Mouse (Mus musculus): ENCODE data around the gene Pld3. TPM values are rescaled to one million over a fixed set of nuclear protein-coding genes. Genes with fewer than 3 reads are reported as not detected.

The Pld3 gene
- total RNA-seq, 1 experiment: 77.9 TPM

GRCm38 (mm10) chr7:27544675-27545370, 8.2 kb downstream of the Pld3 start:
- in situ Hi-C loops (cut with MboI; ENCODE audit: low sequenced_read_pairs in 2 of 2, unreplicated experiment in 2 of 2): no loop called here
- Histone ChIP-seq H3K4me3 (ENCODE audit: insufficient read depth in 1 of 2, low read depth in 1 of 2, low read length in 2 of 2, poor library complexity in 1 of 2, severe bottlenecking in 1 of 2) (no peak overlapping the region), H3K36me3 (ENCODE audit: control insufficient read depth, insufficient read depth, low read length, poor library complexity, severe bottlenecking) (peaks cover 17% of the 10 kb centered on the region; the same call in 1 of the 2 replicates), H3K4me1 (ENCODE audit: control insufficient read depth in 2 of 2, insufficient read depth in 2 of 2, low read length in 2 of 2, poor library complexity in 1 of 2) (peaks cover 3 to 17% of the 10 kb centered on the region in 2 experiments; a peak in 3 of 4 replicates), H3K27ac (ENCODE audit: insufficient read depth, low read depth, low read length, poor library complexity, severe bottlenecking) (no peak overlapping the region), H3K9me3 (ENCODE audit: control insufficient read depth, insufficient read depth, low read depth, low read length) (no peaks in the 10 kb centered on the region), H3K9ac (ENCODE audit: insufficient read depth, low read depth, low read length, poor library complexity, severe bottlenecking) (no peak overlapping the region)
- TF ChIP-seq ZNF384 (IDR thresholded peaks at IDR 0.05; ENCODE audit: low read depth, low read length) (no peak), MAFK (IDR thresholded peaks at IDR 0.05; ENCODE audit: insufficient read depth, low read depth, low read length) (no peak), ZC3H11A (IDR thresholded peaks at IDR 0.05; ENCODE audit: borderline replicate concordance, low read depth, low read length) (no peak), CHD2 (IDR thresholded peaks at IDR 0.05; ENCODE audit: low read depth, low read length) (no peak), HCFC1 (IDR thresholded peaks at IDR 0.05; ENCODE audit: borderline replicate concordance, insufficient read depth, low read length) (no peak)
- no peak for DNase-seq (ENCODE audit: low read depth, low spot score)

- peaks cover 23% of the 10 kb centered on the region; the same call in 1 of the 2 replicates for H3K36me3 ChIP-seq (ENCODE audit: control insufficient read depth, insufficient read depth, low read length, poor library complexity, severe bottlenecking)
Observed at GRCm38 (mm10) chr7:27543851-27544250, 9.2 kb downstream of the Pld3 start.

GRCm38 (mm10) chr7:27543065-27543464, 10.0 kb downstream of the Pld3 start:
- Histone ChIP-seq H3K36me3 (ENCODE audit: control insufficient read depth, insufficient read depth, low read length, poor library complexity, severe bottlenecking) (peaks cover 23% of the 10 kb centered on the region; the same call in 1 of the 2 replicates), H3K27ac (ENCODE audit: insufficient read depth, low read depth, low read length, poor library complexity, severe bottlenecking) (no peak overlapping the region), H3K4me1 (ENCODE audit: control insufficient read depth in 2 of 2, insufficient read depth in 2 of 2, low read length in 2 of 2, poor library complexity in 1 of 2) (peaks cover 3 to 13% of the 10 kb centered on the region in 2 experiments; a peak in 3 of 4 replicates), H3K9ac (ENCODE audit: insufficient read depth, low read depth, low read length, poor library complexity, severe bottlenecking) (no peak overlapping the region), H3K9me3 (ENCODE audit: control insufficient read depth, insufficient read depth, low read depth, low read length) (no peaks in the 10 kb centered on the region), H3K4me3 (ENCODE audit: insufficient read depth in 1 of 2, low read depth in 1 of 2, low read length in 2 of 2, poor library complexity in 1 of 2, severe bottlenecking in 1 of 2) (peak overlapping the region in 1 of 2 experiments; percentile 74; a peak in 2 of 4 replicates)
- no peak for TF ChIP-seq HCFC1 (IDR thresholded peaks at IDR 0.05; ENCODE audit: borderline replicate concordance, insufficient read depth, low read length)
- no peak for TF ChIP-seq ZC3H11A (IDR thresholded peaks at IDR 0.05; ENCODE audit: borderline replicate concordance, low read depth, low read length)
- TF ChIP-seq MAFK (IDR thresholded peaks at IDR 0.05; ENCODE audit: insufficient read depth, low read depth, low read length): no peak
- no peak for TF ChIP-seq ZNF384 (IDR thresholded peaks at IDR 0.05; ENCODE audit: low read depth, low read length)
- TF ChIP-seq CHD2 (IDR thresholded peaks at IDR 0.05; ENCODE audit: low read depth, low read length): no peak
- no peak for DNase-seq (ENCODE audit: low read depth, low spot score)
- in situ Hi-C loops (cut with MboI; ENCODE audit: low sequenced_read_pairs in 2 of 2, unreplicated experiment in 2 of 2): no loop called here

More at GRCm38 (mm10) chr7:27543851-27544250, 9.2 kb downstream of the Pld3 start:
- in situ Hi-C loops (cut with MboI; ENCODE audit: low sequenced_read_pairs in 2 of 2, unreplicated experiment in 2 of 2): no loop called here
- Histone ChIP-seq H3K9ac (ENCODE audit: insufficient read depth, low read depth, low read length, poor library complexity, severe bottlenecking) (no peak overlapping the region), H3K4me1 (ENCODE audit: control insufficient read depth in 2 of 2, insufficient read depth in 2 of 2, low read length in 2 of 2, poor library complexity in 1 of 2) (peaks cover 3 to 15% of the 10 kb centered on the region in 2 experiments; a peak in 3 of 4 replicates), H3K9me3 (ENCODE audit: control insufficient read depth, insufficient read depth, low read depth, low read length) (no peaks in the 10 kb centered on the region), H3K27ac (ENCODE audit: insufficient read depth, low read depth, low read length, poor library complexity, severe bottlenecking) (no peak overlapping the region), H3K4me3 (ENCODE audit: insufficient read depth in 1 of 2, low read depth in 1 of 2, low read length in 2 of 2, poor library complexity in 1 of 2, severe bottlenecking in 1 of 2) (no peak overlapping the region)
- DNase-seq (ENCODE audit: low read depth, low spot score): no peak
- TF ChIP-seq MAFK (IDR thresholded peaks at IDR 0.05; ENCODE audit: insufficient read depth, low read depth, low read length) (no peak), ZNF384 (IDR thresholded peaks at IDR 0.05; ENCODE audit: low read depth, low read length) (no peak), ZC3H11A (IDR thresholded peaks at IDR 0.05; ENCODE audit: borderline replicate concordance, low read depth, low read length) (no peak), HCFC1 (IDR thresholded peaks at IDR 0.05; ENCODE audit: borderline replicate concordance, insufficient read depth, low read length) (no peak), CHD2 (IDR thresholded peaks at IDR 0.05; ENCODE audit: low read depth, low read length) (no peak)

- Histone ChIP-seq H3K9me3 (ENCODE audit: control insufficient read depth, insufficient read depth, low read depth, low read length) (no peaks in the 10 kb centered on the region), H3K4me1 (ENCODE audit: control insufficient read depth in 2 of 2, insufficient read depth in 2 of 2, low read length in 2 of 2, poor library complexity in 1 of 2) (peaks cover 3 to 13% of the 10 kb centered on the region in 2 experiments; a peak in 3 of 4 replicates), H3K9ac (ENCODE audit: insufficient read depth, low read depth, low read length, poor library complexity, severe bottlenecking) (peak overlapping the region; percentile 78), H3K4me3 (ENCODE audit: insufficient read depth in 1 of 2, low read depth in 1 of 2, low read length in 2 of 2, poor library complexity in 1 of 2, severe bottlenecking in 1 of 2) (peak overlapping the region; percentile 69 to 74), H3K27ac (ENCODE audit: insufficient read depth, low read depth, low read length, poor library complexity, severe bottlenecking) (no peak overlapping the region), H3K36me3 (ENCODE audit: control insufficient read depth, insufficient read depth, low read length, poor library complexity, severe bottlenecking) (peaks cover 24% of the 10 kb centered on the region; the same call in 1 of the 2 replicates)
- in situ Hi-C loops (cut with MboI; ENCODE audit: low sequenced_read_pairs in 2 of 2, unreplicated experiment in 2 of 2): no loop called here
- TF ChIP-seq ZC3H11A (IDR thresholded peaks at IDR 0.05; ENCODE audit: borderline replicate concordance, low read depth, low read length) (no peak), HCFC1 (IDR thresholded peaks at IDR 0.05; ENCODE audit: borderline replicate concordance, insufficient read depth, low read length) (no peak), ZNF384 (IDR thresholded peaks at IDR 0.05; ENCODE audit: low read depth, low read length) (no peak), MAFK (IDR thresholded peaks at IDR 0.05; ENCODE audit: insufficient read depth, low read depth, low read length) (no peak), CHD2 (IDR thresholded peaks at IDR 0.05; ENCODE audit: low read depth, low read length) (no peak)
- DNase-seq (ENCODE audit: low read depth, low spot score): peak; percentile 48
Observed at GRCm38 (mm10) chr7:27542392-27543033, 10.5 kb downstream of the Pld3 start.
